Comparison of ENCODE assay signal across 12 mouse cellular contexts in genomic region chr16:93109683-93110407, GRCm38 (mm10).
DNase-seq lines count a peak whose midpoint lies in the region; TF ChIP-seq lines count a peak whose summit lies in the region.
"Had no signal": no experiment of that assay in that cellular context is flagged by ENCODE, and none has a peak within 500 bp of the region (broad histone marks: within the 10 kb centered on the region; RNA-seq: fewer than 3 reads in every experiment).

No protein-coding gene starts in this region.

- no peaks in the 10 kb centered on the region for H3K36me3 ChIP-seq in heart, adult 2 months (ENCODE audit: control insufficient read depth, insufficient read depth, low read length)
- H3K36me3 ChIP-seq: hindbrain, embryonic 13.5 days; neural tube, embryonic 12.5 days had no signal

- no peak overlapping the region; the same call in 1 of the 2 replicates for H3K27ac ChIP-seq in heart, adult 2 months
- H3K27ac ChIP-seq: hindbrain, embryonic 13.5 days; liver, embryonic 14.5 days; neural tube, embryonic 12.5 days had no signal

- TF ChIP-seq EP300 in heart, adult 2 months (IDR thresholded peaks at IDR 0.05; ENCODE audit: insufficient read depth, low read depth, low read length) = no peak

- no peak overlapping the region for H3K9ac ChIP-seq in heart, adult 2 months (ENCODE audit: low read depth, low read length)
- H3K9ac ChIP-seq: hindbrain, embryonic 13.5 days; liver, embryonic 14.5 days; neural tube, embryonic 12.5 days had no signal

- no peak for TF ChIP-seq POLR2A in heart, adult 2 months (IDR thresholded peaks at IDR 0.05; ENCODE audit: insufficient read depth, low read depth, low read length)

- no peaks in the 10 kb centered on the region for H3K79me2 ChIP-seq in heart, adult 2 months (replicated peaks; ENCODE audit: control insufficient read depth, insufficient read depth, low read length)

- DNase-seq in heart, adult 9 months (ENCODE audit: low spot score in 2 of 2) = peak; percentile 13 to 16
- no peak for DNase-seq in heart, adult 2 months
- DNase-seq in CD4-positive helper T cell, adult 2 months (ENCODE audit: low read depth, low spot score) = peak; percentile 33
- peak; percentile 43 for DNase-seq in adipocyte (ENCODE audit: low spot score)
- peak; percentile 10 for DNase-seq in heart, postnatal 4 days
- DNase-seq in cerebellum, adult 9-10 months = no peak
- DNase-seq in thymus, postnatal 25 days = no peak
- no peak for DNase-seq in layer of hippocampus, adult 9-11 months
- DNase-seq: cerebellum, postnatal 36 days had no signal

- WGBS in heart, adult 2 months = 30% methylated on average over 12 of the region's 12 CpGs

- no peaks in the 10 kb centered on the region; the same call in 1 of the 2 replicates for H3K4me1 ChIP-seq in heart, adult 2 months (ENCODE audit: control insufficient read depth, insufficient read depth, low read length)
- H3K4me1 ChIP-seq: hindbrain, embryonic 13.5 days; neural tube, embryonic 12.5 days had no signal

- no peak for TF ChIP-seq CTCF in heart, adult 2 months (IDR thresholded peaks at IDR 0.05)

- intact Hi-C loops in heart, adult 2 months (cut with DNase I) = no loop called here

- H3K27me3 ChIP-seq in heart, adult 2 months (ENCODE audit: control insufficient read depth, insufficient read depth, low read length) = no peaks in the 10 kb centered on the region
- H3K27me3 ChIP-seq: hindbrain, embryonic 13.5 days; neural tube, embryonic 12.5 days had no signal

- no peak overlapping the region for H3K4me3 ChIP-seq in heart, adult 2 months
- H3K4me3 ChIP-seq: hindbrain, embryonic 13.5 days; neural tube, embryonic 12.5 days had no signal

Comparison
In these comparisons a context has a peak if more than half of its experiments do, and no peak if none do; other contexts are left out.
1. DNase-seq: peak in heart, adult 9 months (2 of 2), CD4-positive helper T cell, adult 2 months (single experiment), adipocyte (single experiment) and heart, postnatal 4 days (single experiment); none in heart, adult 2 months (0 of 2), cerebellum, adult 9-10 months (single experiment), thymus, postnatal 25 days (single experiment) and layer of hippocampus, adult 9-11 months (single experiment).